Mouse (Mus musculus): Measurements from ENCODE around the gene Olfr1369-ps1.

- TF ChIP-seq CTCF (IDR thresholded peaks at IDR 0.05; ENCODE audit: control insufficient read depth, insufficient read depth, low read length) (no peak), POLR2A (IDR thresholded peaks at IDR 0.05; ENCODE audit: borderline replicate concordance, control insufficient read depth, low read depth, low read length) (no peak)
Observed at GRCm38 (mm10) chr13:21168371-21169011, 57.2 kb downstream of the Olfr1369-ps1 start.

Data from bone marrow, adult 2 months (tissue).